Mouse (Mus musculus) frontal cortex, adult (tissue): ENCODE data around the gene Tdp1.

ENCODE experiments used
- ATAC-seq: cut with Nextera tagmentation; 2 replicates; pipeline ENCODE4 v1.9.2; 2017; ENCODE audit warnings: mild to moderate bottlenecking, moderate library complexity, mixed read lengths; ENCODE audit not compliant: low TSS enrichment

Gene Tdp1

DNA sequence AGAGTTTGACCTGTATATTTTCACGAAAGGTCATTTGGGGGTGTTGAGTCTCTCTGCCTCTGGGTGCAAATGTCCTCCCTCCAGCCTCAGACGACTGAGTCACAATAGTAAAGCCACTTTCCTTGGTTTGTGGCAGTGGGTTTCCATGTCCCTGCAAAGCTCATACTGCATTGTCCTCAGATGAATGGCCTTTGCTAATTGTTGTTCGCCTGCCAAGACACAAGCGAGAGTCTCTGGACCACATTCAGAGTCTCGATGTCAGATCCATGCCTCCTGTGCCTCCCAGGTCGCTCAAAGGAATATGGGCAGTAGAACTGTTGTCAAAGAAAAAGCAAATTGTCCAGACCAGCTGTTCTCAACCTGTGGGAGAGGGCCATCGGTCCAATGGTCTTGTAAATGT lies 116.1 kb downstream of the Tdp1 start:
- ATAC-seq: no peak

DNA sequence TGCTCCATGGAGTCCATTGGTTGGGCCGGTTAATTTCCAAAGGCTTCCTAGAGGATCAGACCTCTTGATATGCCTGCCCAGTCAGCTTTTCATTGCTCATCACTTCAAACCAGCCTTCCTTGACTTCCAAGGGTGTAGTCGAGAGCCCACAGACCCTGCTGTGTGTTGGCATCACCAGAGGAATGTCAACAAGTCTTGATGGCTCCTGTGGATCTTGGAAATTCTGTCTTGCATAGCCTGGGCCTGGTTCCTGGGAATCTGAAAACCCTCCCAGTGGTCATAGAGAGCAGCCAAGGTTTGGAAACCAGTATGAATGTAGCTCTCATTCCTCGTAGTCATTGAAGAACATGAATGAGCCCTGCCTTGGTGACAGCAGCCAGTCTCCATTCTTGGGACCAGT lies 116.9 kb downstream of the Tdp1 start:
- no peak for ATAC-seq

DNA sequence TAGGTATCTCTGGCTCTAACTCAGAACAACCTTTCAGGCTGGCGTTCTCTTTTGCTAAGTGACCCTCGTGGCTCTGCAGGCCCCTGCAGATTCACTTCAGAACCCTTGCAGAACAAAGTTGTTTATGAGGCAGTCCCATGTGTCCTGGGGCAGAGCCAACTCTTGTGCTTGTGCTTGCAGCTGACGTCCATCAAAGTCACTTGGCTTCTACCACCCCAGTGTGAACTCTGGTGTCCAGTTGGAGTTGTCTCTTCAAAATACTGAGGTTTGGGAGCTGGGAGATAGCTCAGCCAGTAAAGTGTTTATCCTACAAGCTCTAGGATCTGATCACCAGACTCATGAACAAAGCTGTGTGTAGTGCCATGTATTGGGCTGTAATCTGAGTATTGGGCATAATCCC lies 117.6 kb downstream of the Tdp1 start:
- no peak for ATAC-seq

DNA sequence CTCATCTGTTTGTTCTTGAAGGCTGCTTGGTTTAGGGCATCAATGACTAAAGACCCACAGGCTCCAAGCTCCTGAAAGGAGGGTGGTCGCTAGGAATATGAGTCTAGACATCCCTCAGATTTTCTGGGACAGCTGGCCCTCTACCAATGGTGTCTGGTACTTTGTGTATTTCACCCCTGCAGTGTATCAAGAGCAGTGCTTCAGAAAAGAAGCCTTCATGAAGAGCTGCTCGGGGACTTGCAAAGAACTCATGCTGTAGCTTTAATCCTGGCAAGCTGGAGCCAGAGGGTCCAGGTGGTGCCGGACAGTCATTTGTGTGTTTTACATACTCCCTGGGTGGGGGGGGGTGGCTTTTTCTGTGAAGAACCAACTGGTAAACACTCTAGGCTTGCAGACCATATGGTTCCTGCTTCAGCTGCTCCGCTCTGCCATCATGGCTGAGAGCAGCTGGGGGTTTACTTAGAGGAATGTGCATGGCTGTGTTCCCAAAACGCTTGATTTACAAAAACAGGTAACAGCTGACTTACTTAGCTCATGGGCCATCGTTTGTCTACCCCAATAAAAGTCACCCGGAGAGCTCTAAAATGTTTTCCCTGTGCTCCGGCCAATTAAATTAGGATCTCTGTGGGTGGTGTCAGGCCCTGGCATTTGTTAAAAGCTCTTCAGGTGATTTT lies 118.7 kb downstream of the Tdp1 start:
- no peak for ATAC-seq
